Mouse (Mus musculus): ENCODE results near the gene Slc6a13.

Gene Slc6a13

DNA sequence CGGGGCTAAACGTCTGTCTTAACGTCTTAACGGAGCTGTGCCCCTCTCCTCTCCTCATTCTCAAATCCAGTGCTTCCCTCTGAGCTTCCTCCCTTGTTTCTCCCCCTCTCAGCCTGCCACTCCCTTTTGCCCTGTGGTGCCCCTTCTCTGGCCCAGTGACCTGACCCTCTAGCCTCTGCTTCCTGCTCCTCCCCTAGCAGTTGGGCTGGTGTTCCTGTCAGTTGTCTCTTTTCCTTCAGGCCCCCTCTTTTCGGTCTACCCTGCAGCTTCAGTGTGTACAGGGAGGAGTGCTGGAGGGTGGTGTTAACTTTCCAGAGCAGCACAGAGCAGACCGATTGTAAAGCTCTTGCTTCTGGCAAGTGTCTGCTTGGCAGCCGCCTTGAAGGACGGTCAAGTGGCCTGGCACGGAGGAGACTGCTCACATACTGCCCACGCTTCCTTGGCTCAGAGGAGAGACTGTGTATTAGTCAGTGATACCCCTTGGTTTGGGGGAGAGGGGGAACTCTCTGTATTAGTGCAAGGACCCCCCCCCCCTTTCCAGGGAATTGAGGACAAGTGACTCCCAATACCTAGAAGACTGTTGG is 26.6 kb downstream of the Slc6a13 start:
- DNase-seq (ENCODE audit: low spot score in 2 of 2), result no peak

DNA sequence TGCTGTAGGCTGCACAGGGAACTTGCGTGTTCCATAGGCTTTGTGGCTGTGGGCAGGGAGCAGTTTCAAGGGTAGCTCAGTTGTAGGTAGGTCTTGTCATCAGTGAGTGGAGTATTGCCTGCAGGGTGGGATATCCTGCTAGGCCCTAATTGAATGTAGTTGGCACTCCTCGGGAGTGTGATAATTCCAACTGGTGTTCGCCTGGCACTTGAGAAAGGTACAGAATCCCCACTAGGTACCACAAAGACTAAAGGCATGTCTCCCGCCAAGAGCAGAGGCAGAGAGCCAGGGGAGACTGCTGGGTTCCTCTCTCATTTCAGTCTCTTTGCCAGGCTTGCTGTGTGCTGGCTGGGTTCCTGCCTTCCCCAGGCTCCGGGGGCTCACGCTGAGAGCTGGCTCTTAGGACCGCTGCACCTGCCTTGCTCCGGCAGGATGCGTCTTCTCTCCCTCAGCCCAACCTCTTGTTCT is 28.4 kb downstream of the Slc6a13 start:
- no peak for DNase-seq (ENCODE audit: low spot score in 2 of 2)

DNA sequence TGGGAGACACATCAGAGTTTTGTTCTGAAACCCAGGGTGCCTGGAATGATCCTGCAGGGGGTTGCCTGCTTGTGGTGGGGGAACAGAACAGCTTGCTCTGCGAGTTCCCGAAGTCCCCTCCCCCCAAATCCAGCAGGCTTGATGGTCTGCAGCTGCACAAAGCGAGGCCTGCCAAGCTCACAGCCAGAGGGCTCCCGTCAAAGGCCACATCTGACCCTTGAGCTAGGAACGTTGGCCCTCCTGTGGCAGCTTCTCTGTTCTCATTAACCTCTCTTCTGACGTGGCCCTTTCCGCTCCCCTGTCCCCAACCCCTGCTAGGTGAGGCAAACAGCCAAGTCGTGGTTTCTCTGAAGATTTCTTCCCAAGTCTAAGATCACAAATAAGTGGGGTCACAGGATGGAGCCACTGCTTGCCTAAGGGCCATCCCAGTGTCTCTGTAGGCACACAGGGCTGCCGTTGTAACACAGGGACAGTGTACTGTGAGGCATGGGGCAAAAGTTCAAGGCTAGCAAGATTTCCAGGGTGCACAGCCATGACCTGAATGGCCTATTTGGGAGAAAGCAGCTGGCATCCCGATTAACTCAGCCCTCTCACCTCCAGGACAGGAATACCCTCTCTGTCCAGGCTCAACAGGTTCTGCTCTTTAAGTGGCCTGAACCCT is 30.0 kb downstream of the Slc6a13 start:
- no peak for DNase-seq (ENCODE audit: low spot score in 2 of 2)

DNA sequence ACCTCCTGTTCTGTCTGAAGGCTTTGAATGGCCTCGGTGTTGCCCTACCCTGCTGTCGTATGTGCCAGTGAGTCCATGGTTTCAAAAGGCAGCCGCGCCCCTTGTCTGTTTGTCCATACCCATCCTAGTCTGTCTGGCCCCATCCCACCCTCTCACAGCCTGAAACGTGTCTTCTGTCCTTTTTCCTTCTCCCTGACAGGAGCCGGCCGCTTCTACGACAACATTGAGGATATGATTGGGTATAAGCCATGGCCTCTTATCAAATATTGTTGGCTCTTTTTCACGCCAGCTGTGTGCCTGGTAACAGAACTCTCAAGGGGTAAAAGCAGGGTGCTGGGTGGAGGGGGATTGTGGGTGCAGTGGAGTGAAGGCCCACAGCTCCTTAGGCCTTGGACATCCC is 35.8 kb downstream of the Slc6a13 start:
- peak in 1 of 2 experiments; percentile 23 for DNase-seq (ENCODE audit: low spot score in 2 of 2)

DNA sequence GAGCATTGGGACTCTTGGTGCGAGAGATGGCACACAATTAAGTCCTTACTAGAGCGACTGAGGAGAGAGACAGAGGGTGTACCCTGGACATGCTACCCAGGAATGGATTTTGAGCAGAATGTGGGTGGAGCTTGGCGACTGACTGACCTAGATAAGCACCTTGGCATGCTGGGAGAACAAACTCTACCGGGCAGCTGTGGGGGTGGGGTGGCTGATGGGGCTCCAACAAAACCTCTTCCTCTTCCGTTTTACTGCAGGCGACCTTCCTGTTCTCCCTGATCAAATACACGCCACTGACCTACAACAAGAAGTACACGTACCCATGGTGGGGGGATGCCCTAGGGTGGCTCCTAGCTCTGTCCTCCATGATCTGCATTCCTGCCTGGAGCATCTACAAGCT is 36.5 kb downstream of the Slc6a13 start:
- peak; percentile 57 to 85 for DNase-seq (ENCODE audit: low spot score in 2 of 2)

DNA sequence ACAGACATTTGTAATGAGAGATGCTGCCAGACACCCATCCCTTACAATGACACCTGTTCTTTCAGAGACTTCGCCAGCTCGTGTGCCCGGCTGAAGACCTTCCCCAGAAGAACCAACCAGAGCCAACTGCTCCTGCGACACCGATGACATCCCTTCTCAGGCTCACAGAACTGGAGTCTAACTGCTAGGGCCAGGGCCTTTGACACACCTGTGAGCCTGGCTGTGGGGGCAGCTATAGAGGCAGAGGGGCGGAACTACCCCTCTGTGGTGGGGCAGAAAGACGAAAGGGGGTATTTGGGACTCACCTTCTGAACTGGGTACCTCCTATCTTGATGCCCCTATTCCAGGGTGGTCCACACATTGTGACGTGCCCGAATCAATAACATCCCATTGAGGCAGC is 37.2 kb downstream of the Slc6a13 start:
- peak in 1 of 2 experiments; percentile 23 for DNase-seq (ENCODE audit: low spot score in 2 of 2)

DNA sequence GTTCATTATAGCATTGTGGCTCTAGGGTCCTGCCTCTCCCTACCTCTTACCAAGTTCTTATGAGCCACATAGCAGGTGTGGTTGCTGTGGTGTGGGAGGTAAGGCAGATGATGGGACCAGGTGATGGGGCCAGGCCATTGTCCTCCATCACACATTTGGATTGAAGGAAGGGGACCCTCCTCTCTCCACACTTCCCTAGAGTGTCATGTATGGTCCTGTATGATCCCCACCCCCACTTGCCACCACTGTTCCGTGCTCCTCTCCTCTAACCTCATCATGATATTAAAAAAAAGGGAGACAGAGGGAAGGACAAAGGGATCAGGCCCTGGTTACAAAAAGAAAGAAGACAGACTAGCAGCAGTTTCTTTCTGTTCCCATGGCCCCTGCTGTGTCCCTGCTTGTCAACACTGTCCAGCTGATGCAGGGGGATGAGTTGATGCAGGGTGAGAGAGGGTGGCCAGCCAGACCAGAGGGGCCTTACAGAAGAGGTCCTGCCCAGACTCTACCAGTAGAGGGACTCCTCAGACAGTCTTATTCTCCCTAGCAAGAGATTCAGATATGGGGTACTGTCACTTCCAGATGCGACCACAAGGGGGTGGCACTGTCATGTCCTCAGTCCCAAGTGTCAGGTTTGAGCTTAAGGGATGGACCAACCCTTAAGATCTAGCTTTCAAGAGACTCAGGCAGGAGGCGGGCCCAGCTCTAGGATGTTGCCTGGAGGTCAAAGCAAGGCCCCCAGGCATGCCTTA is 37.9 kb downstream of the Slc6a13 start:
- peak; percentile 58 to 86 for DNase-seq (ENCODE audit: low spot score in 2 of 2)

DNA sequence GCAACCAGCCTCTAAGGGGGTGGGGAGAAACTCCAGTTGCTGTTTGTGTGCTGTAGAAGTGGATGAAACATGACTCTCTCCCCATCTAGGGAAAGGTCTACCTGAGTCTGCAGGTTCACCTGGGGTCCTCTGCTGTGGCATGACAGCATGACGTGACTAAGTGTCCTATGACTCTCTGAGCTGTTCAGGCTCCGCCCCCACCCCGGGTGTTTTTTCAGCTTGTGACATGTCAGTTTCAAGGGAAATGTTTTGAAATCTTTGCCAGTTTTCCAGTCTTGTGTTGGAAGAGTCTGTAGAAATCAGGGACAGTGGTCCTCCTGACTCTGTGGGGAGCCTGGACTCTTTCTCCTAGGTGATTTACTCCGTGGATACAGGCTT is 38.5 kb downstream of the Slc6a13 start:
- no peak for DNase-seq (ENCODE audit: low spot score in 2 of 2)

DNA sequence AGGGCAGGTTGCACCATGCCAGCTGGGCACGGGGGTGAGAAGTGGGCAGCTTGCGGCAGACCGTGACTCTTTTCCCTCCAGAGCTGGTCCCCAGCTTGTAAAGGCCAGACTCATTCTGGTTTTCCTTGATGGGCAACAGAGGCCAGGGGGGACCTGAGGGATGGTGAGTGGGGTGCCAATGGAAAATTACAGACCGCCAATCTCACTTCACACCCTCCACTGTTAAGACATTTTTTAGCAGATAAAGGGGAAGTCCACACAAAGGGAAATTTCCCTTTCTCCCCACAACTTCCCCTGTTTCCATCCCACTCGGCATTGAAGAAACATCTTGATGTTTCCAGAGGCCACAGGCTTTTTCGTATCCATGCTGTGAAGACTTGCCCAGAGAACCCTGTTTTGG is 41.6 kb downstream of the Slc6a13 start:
- DNase-seq (ENCODE audit: low spot score in 2 of 2), result no peak

DNA sequence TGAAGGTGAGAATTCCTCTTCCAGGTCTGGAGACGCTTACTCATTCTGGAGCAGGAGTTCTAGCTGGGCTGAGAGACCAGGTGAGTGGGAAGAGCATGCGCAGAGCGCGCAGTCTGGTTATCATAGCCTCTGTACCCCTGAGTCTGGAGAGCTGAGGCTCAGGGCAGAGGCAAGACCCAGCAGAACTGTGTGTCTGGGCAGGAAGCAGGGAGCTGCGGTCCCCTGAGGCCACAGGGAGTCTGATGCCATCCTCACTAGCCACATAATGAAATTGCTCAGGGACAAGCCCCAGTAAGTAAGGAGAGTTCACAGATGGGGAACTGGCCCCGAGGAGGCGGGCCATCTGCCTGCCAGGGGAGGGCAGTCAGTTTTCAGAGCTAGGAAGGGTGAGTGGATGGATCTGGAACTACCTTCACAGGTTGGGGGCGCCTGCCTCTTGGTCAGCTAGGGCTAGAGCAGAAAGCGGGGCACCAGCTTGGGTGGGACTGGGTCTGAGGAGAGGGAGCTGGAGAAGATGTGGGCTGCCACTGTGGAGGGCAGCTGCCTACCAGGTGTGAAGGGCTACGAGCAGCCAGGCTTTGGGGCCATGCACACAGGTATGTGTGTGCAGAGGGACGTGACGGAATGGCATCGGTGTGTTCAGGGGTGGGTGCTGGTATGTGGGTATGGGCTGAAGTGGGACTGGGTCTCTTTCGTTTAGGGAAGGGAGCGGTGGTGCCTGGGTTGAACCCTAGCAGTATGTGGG is 43.2 kb downstream of the Slc6a13 start, which contains the start of gene Slc6a12:
Gene Slc6a12 (plus strand): TSS at position 51 of the 745 bp plus-strand sequence.
- peak in 1 of 2 experiments; percentile 27 for DNase-seq (ENCODE audit: low spot score in 2 of 2)

DNA sequence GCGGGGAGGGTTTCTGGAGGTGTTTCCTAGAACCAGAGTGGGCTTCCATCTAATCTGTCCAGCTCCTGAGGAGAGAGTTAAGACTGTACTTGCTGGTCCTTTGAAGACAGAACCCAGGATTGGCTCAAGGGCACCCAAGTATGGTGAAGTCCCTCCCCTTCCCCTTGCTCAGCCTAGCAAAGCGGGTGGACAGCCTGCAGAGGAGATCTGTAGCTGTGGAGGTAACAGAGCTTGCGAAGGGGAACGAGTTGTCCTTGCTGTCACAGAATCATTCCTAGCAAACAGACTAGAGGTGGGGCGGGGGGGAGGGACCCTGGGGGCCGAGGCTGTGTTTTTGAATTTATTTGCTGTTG is 43.7 kb downstream of the Slc6a13 start:
- no peak for DNase-seq (ENCODE audit: low spot score in 2 of 2)

DNA sequence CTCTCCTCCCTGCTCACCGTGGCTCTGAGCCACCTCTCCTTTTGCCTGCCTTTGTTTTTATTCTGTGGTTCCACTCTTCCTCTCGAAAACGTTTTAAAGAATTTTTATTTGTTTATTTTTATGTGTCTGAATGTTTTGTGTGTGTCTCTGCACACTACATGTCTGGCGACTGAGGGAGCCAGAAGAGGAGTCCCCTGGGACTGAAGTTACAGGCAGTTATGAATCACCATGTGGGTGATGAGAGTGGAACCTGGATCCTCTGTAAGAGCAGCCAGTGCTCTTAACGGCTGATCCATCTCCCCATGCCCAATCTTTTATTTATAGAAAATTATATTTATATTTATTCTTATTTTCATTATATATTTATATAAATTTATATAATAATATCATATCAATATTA is 44.3 kb downstream of the Slc6a13 start:
- DNase-seq (ENCODE audit: low spot score in 2 of 2), result no peak

DNA sequence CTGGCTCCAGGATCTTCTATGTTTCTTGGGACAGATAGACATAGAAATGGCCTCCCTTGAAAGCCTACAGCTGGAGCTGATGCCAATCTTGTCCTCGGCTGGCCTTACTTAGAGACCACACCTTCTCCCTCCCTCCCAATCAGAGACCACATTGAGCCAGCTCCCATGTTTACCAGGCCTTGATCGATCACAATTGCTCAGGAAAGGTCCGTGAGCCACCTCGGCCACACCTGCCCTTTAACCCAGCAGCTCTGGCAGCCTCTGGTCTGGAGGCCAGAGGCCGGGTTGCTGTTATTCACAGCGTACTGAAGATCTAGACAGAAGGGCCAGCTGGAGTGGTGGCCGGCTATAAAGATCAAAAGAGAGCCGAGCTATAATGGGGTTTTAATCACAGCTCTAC is 46.4 kb downstream of the Slc6a13 start:
- DNase-seq (ENCODE audit: low spot score in 2 of 2), result no peak

DNA sequence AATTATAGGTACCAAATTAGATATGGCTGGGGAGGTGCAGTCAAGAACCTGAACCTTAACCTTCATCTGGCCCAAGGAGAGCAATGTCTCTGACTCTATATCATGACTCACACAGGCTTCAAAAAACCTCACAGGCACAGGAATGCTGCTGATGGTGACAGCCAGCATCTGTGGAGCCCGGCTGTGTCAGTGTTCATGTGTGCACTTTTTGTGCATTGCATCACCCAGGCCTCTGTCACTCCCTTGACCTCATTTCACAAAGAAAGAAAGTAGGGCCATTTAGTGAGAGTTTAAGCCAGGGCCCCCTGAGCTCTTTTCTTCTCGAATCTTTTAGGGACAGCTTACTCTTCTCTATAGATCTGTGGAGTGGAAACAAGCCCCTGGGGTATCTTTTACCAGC is 52.2 kb downstream of the Slc6a13 start:
- DNase-seq (ENCODE audit: low spot score in 2 of 2), result no peak

DNA sequence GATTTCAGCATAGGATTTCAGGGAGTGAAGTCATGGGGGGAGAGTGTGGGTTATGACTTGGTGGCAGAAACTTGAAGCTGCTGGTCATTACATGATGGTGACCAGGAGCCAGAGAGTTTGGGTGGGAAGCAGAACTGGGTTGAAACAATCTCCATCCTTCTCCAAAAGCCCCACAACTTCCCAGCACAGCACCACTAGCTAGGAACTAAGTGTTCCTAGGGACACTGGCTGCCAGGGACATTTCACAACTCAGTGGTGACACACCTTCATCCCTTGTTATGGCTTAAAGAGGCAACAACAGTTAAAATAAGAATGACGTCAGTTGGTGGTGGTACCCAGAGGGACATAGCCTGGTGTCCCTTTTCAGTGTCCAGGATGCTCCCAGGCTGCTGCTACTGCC is 56.0 kb downstream of the Slc6a13 start:
- DNase-seq (ENCODE audit: low spot score in 2 of 2), result no peak

DNA sequence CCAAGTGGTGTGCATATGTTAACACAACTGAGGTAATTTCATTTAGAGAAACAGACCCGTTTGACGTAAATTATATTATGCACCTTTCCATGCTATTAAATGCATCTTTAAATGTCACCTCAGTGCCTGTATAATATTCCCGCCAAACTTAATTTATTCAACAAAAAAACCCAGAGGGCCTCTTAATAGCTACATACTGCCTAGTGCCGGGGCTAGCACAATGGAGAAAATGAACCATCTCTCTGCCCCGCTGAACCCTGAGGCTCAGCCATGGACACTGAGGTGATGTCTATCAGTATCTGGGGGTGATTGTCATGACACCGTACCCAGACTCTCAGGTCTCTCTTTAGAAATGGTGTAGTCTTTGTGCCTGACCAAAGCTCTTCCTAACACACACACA is 57.2 kb downstream of the Slc6a13 start:
- DNase-seq (ENCODE audit: low spot score in 2 of 2), result no peak

DNA sequence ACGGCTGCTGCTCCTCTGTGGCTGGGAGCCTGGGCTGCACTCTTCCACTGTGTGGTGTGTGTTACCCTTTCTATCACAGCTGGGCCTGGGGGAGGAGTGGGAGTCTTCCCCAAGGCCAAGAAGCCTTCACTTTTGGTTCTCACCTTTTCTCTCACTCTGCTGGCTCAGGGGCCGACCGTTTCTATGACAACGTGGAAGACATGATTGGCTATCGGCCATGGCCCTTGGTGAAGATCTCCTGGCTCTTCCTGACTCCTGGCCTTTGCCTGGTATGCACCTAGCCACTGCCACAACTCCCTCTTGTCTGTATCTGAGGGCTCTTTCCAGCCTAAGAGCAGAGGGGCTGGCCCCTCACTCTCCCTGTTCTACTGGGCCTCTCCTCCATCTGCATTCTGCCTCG is 63.0 kb downstream of the Slc6a13 start:
- DNase-seq (ENCODE audit: low spot score in 2 of 2), result no peak

DNA sequence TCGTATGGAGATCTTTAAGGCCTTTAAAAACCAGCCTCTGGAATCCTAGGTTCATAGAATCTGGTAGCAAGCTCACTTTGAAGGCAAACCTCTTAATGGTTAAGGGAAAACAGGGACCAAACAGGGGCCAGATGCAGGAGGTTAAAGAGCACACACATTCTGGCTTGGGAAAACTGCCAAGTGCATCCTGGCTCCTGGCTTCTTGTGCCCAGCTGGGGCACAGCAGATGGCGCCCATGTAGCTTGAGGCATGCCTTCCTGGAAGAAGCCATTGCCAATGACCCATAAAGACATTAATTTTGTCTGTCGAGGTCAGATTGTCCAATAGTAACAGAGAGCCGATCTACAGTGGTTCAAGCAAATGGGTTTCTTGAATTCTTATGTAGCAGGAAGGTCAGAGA is 63.9 kb downstream of the Slc6a13 start:
- no peak for DNase-seq (ENCODE audit: low spot score in 2 of 2)

DNA sequence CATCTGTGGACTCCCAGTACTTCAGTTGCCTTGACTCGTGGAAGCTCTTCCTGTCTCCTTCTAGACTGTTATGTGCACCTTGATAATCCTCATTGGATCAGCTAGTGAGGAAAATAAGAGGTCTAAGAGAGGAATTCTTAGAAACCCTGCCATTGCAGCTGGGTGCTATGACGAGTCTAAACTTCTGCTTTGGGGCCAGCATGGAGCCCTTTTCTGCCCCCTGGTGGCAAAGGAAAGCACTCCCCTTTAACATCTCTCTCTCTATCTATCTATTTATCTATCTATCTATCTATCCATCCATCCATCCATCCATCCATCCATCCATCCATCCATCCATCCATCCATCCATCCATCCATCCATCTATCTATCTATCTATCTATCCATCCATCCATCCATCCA is 66.5 kb downstream of the Slc6a13 start:
- DNase-seq (ENCODE audit: low spot score in 2 of 2), result peak in 1 of 2 experiments; percentile 55

DNA sequence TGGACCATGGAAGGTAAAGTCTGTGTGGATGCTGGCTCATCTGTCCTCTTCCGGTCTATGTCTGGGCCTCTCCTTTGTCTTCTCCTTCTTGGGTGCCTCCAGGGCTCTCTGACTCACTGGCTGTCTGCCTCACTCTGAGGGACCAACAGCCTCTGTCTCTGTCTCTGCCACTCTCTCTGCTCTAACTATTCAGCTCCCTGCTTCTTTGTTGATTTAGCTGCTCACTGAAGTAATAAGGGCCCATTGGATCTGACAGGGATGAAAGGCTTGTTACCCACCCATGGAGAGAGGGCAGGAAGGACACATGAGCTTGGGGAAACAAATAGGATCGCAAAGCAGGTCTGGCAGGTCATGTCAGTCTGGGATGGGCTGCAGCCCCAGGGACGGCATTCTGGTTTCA is 67.1 kb downstream of the Slc6a13 start:
- DNase-seq (ENCODE audit: low spot score in 2 of 2), result no peak

DNA sequence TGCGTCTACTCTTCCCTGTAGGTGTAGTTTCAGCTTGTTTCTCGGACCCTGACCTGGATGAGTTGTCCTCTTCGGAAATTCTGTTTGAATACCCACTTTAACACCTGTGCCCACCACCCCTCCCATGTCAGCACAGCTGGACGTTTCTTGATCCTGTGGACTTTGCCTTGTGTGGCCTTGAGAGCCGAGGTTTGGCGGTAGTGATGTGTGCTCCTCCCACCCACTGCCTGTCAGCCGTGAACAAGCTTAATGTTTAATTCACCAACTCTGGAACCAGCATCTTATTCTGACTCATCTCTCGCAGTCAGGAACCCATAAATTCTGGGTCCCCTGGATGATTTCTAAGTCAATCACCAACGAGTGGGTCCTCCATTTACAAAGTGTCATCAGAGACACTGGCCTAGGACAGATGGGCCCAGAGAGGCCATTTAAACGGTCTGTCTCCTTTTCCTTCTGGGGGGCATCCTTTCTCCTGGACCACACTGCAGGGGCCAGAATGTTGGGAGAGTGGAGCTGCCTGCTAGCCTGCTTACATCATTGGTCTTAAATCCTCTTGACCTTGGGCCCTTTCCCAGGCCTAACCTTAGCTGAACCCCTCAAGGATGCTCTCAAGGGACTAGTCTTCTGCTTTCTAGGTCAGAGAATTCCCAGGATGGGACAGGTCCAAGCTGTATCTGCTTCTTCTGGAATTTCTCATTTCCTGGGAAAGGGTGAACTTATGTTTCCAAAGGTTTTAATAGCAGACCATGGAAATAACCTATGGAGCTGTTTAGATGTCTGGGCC is 71.4 kb downstream of the Slc6a13 start:
- DNase-seq (ENCODE audit: low spot score in 2 of 2), result no peak

DNA sequence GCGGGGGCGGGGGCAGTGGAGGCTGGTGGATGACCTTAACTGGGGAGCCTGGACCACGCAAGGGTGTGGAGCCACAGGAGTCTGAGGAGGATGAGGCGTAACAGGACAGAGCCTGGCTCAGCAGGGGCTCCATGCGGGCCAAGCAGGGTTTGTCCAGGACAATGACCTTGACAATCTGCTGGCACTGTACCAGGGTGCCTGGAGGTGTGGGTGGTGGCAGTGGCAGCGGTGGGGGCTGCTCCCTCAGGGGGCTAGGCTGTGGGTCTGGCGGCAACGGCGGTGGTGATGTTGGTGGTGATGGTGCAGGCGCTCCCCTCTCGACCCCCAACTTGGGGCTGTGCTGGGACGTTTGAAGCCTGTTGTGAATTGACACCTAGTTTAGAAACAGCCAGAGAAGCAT is 76.1 kb downstream of the Slc6a13 start:
- no peak for DNase-seq (ENCODE audit: low spot score in 2 of 2)
